Mouse (Mus musculus): ENCODE measurements at regions not wholly inside any gene's neighbourhood (a gene's known extent, or its start where the extent isn't known, plus 50 kb on each side); places are given as distances from the start of the nearest gene placed in this dataset.

GRCm38 (mm10) chr17:45215067-45216049 lies 218.2 kb downstream of the Cdc5l start:
- Histone ChIP-seq H3K9me3 (ENCODE audit: control insufficient read depth, low read length) (no peaks in the 10 kb centered on the region), H3K4me1 (ENCODE audit: control insufficient read depth in 2 of 2, insufficient read depth in 2 of 2, low read length in 2 of 2) (peaks cover 0 to 2% of the 10 kb centered on the region in 2 experiments; a peak in 1 of 4 replicates), H3K9ac (ENCODE audit: low read length) (no peak overlapping the region), H3K27ac (replicated peaks in 1 of 2; ENCODE audit: control insufficient read depth in 1 of 2, insufficient read depth in 1 of 2, low read depth in 2 of 2, low read length in 2 of 2) (no peak overlapping the region), H3K4me2 (ENCODE audit: low read length) (no peak overlapping the region), H3K4me3 (ENCODE audit: control insufficient read depth in 1 of 2, insufficient read depth in 1 of 2, low read depth in 1 of 2, low read length in 2 of 2) (no peak overlapping the region), H3K27me3 (ENCODE audit: control insufficient read depth, insufficient read depth, low read length) (no peaks in the 10 kb centered on the region), H3K36me3 (ENCODE audit: control insufficient read depth, insufficient read depth, low read length) (no peaks in the 10 kb centered on the region)
- 67% methylated on average over 15 of the region's 15 CpGs for WGBS
- no peak for ATAC-seq (ENCODE audit: insufficient number of reproducible peaks, insufficient read depth, low FRiP score, low read depth)

GRCm38 (mm10) chr17:45210984-45211383 lies 222.6 kb downstream of the Cdc5l start:
- Histone ChIP-seq H3K4me3 (ENCODE audit: control insufficient read depth in 1 of 2, insufficient read depth in 1 of 2, low read depth in 1 of 2, low read length in 2 of 2) (no peak overlapping the region), H3K27me3 (ENCODE audit: control insufficient read depth, insufficient read depth, low read length) (no peaks in the 10 kb centered on the region), H3K9me3 (ENCODE audit: control insufficient read depth, low read length) (no peaks in the 10 kb centered on the region), H3K4me2 (ENCODE audit: low read length) (no peak overlapping the region), H3K9ac (ENCODE audit: low read length) (no peak overlapping the region), H3K4me1 (ENCODE audit: control insufficient read depth in 2 of 2, insufficient read depth in 2 of 2, low read length in 2 of 2) (peaks cover 6 to 8% of the 10 kb centered on the region in 2 experiments; a peak in 2 of 4 replicates), H3K27ac (replicated peaks in 1 of 2; ENCODE audit: control insufficient read depth in 1 of 2, insufficient read depth in 1 of 2, low read depth in 2 of 2, low read length in 2 of 2) (no peak overlapping the region), H3K36me3 (ENCODE audit: control insufficient read depth, insufficient read depth, low read length) (no peaks in the 10 kb centered on the region)
- ATAC-seq (ENCODE audit: insufficient number of reproducible peaks, insufficient read depth, low FRiP score, low read depth) = no peak
- WGBS = 92% methylated on average over 2 of the region's 2 CpGs

- WGBS = 37% methylated on average over 3 of the region's 3 CpGs
- ATAC-seq (ENCODE audit: insufficient number of reproducible peaks, insufficient read depth, low FRiP score, low read depth) = no peak
These were observed 224.2 kb downstream of the Cdc5l start for GRCm38 (mm10) chr17:45209387-45209663.

GRCm38 (mm10) chr17:45208596-45209386 lies 224.7 kb downstream of the Cdc5l start:
- H3K27ac ChIP-seq (replicated peaks in 1 of 2; ENCODE audit: control insufficient read depth in 1 of 2, insufficient read depth in 1 of 2, low read depth in 2 of 2, low read length in 2 of 2) = no peak overlapping the region
- H3K4me3 ChIP-seq (ENCODE audit: control insufficient read depth in 1 of 2, insufficient read depth in 1 of 2, low read depth in 1 of 2, low read length in 2 of 2) = no peak overlapping the region
- H3K9ac ChIP-seq (ENCODE audit: low read length) = no peak overlapping the region
- H3K4me2 ChIP-seq (ENCODE audit: low read length) = no peak overlapping the region
- ATAC-seq (ENCODE audit: insufficient number of reproducible peaks, insufficient read depth, low FRiP score, low read depth) = no peak
- no peaks in the 10 kb centered on the region for H3K27me3 ChIP-seq (ENCODE audit: control insufficient read depth, insufficient read depth, low read length)
- 40% methylated on average over 14 of the region's 14 CpGs for WGBS
- H3K9me3 ChIP-seq (ENCODE audit: control insufficient read depth, low read length) = no peaks in the 10 kb centered on the region
- H3K4me1 ChIP-seq (ENCODE audit: control insufficient read depth in 2 of 2, insufficient read depth in 2 of 2, low read length in 2 of 2) = peaks cover 6% of the 10 kb centered on the region in 2 experiments; a peak in 2 of 4 replicates
- H3K36me3 ChIP-seq (ENCODE audit: control insufficient read depth, insufficient read depth, low read length) = no peaks in the 10 kb centered on the region

More at GRCm38 (mm10) chr17:45209387-45209663, 224.2 kb downstream of the Cdc5l start:
- Histone ChIP-seq H3K4me1 (ENCODE audit: control insufficient read depth in 2 of 2, insufficient read depth in 2 of 2, low read length in 2 of 2) (peaks cover 6% of the 10 kb centered on the region in 2 experiments; a peak in 2 of 4 replicates), H3K9ac (ENCODE audit: low read length) (no peak overlapping the region), H3K4me2 (ENCODE audit: low read length) (no peak overlapping the region), H3K9me3 (ENCODE audit: control insufficient read depth, low read length) (no peaks in the 10 kb centered on the region), H3K27me3 (ENCODE audit: control insufficient read depth, insufficient read depth, low read length) (no peaks in the 10 kb centered on the region), H3K4me3 (ENCODE audit: control insufficient read depth in 1 of 2, insufficient read depth in 1 of 2, low read depth in 1 of 2, low read length in 2 of 2) (no peak overlapping the region), H3K27ac (replicated peaks in 1 of 2; ENCODE audit: control insufficient read depth in 1 of 2, insufficient read depth in 1 of 2, low read depth in 2 of 2, low read length in 2 of 2) (no peak overlapping the region), H3K36me3 (ENCODE audit: control insufficient read depth, insufficient read depth, low read length) (no peaks in the 10 kb centered on the region)

DNA sequence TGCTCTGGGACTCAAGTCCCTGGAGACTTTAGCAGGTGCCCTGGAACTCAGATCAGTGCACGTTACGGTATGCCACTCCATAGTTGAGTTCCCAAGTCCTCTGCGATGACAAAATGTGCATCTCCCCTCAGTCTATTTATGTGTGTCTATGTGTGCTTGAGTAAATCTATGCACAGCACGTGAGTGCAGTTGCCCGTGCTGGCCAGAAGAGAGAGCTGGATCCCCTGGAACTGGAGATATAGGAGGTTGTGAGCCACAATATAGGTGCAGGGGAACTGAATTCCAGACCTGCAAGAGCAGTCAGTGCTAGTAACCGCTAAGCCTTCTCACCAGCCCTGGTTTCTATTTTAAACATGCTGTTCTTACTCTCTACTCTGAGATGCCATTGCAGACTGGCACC lies 237.8 kb downstream of the Cdc5l start:
- Histone ChIP-seq H3K36me3 (ENCODE audit: control insufficient read depth, insufficient read depth, low read length) (no peaks in the 10 kb centered on the region), H3K4me3 (ENCODE audit: control insufficient read depth in 1 of 2, insufficient read depth in 1 of 2, low read depth in 1 of 2, low read length in 2 of 2) (no peak overlapping the region), H3K27ac (replicated peaks in 1 of 2; ENCODE audit: control insufficient read depth in 1 of 2, insufficient read depth in 1 of 2, low read depth in 2 of 2, low read length in 2 of 2) (no peak overlapping the region), H3K4me2 (ENCODE audit: low read length) (no peak overlapping the region), H3K27me3 (ENCODE audit: control insufficient read depth, insufficient read depth, low read length) (no peaks in the 10 kb centered on the region), H3K4me1 (ENCODE audit: control insufficient read depth in 2 of 2, insufficient read depth in 2 of 2, low read length in 2 of 2) (no peaks in the 10 kb centered on the region; a peak in 1 of 4 replicates), H3K9me3 (ENCODE audit: control insufficient read depth, low read length) (0 out of 2 replicates have a peak, but pooled peaks cover 3% of the 10 kb centered on the region), H3K9ac (ENCODE audit: low read length) (no peak overlapping the region)
- WGBS = 84% methylated on average over 6 of the region's 6 CpGs
- ATAC-seq (ENCODE audit: insufficient number of reproducible peaks, insufficient read depth, low FRiP score, low read depth) = no peak

- Histone ChIP-seq H3K9ac (ENCODE audit: low read length) (no peak overlapping the region), H3K4me1 (ENCODE audit: control insufficient read depth in 2 of 2, insufficient read depth in 2 of 2, low read length in 2 of 2) (no peaks in the 10 kb centered on the region; a peak in 1 of 4 replicates), H3K4me3 (ENCODE audit: control insufficient read depth in 1 of 2, insufficient read depth in 1 of 2, low read depth in 1 of 2, low read length in 2 of 2) (no peak overlapping the region), H3K36me3 (ENCODE audit: control insufficient read depth, insufficient read depth, low read length) (no peaks in the 10 kb centered on the region), H3K9me3 (ENCODE audit: control insufficient read depth, low read length) (0 out of 2 replicates have a peak, but pooled peaks cover 3% of the 10 kb centered on the region), H3K4me2 (ENCODE audit: low read length) (no peak overlapping the region), H3K27ac (replicated peaks in 1 of 2; ENCODE audit: control insufficient read depth in 1 of 2, insufficient read depth in 1 of 2, low read depth in 2 of 2, low read length in 2 of 2) (no peak overlapping the region), H3K27me3 (ENCODE audit: control insufficient read depth, insufficient read depth, low read length) (no peaks in the 10 kb centered on the region)
- no peak for ATAC-seq (ENCODE audit: insufficient number of reproducible peaks, insufficient read depth, low FRiP score, low read depth)
- 54% methylated on average over 13 of the region's 13 CpGs for WGBS
These were observed 238.7 kb downstream of the Cdc5l start for GRCm38 (mm10) chr17:45194786-45195281.

DNA sequence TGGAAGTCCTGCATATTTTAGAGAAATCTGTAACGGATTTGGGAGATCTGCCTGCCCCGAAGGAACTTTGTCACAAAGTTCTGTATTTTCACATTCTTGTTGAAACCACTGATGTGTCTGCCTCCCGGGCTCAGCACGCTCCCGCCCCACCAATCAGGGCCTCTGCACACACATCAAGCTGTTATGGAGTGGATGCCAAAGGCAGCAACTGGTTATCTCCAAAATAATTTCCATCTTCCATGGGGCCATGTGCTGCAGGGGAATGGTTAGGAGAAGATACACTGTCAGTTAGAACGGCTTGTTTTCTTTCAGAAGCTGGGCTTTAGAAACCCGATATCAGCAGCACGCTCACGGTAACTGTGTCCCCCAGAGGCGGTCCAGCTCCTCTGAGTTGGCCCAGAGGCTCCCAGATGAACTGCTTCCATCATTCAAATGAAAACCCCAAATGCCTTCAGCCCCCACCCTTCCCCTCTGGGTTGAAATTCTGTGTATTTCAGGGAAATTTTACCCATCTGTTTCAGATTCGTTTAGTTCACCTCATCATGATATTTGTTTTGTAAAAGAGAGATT lies 240.0 kb downstream of the Cdc5l start:
- no peak overlapping the region for H3K9ac ChIP-seq (ENCODE audit: low read length)
- 52% methylated on average over 11 of the region's 11 CpGs for WGBS
- H3K4me1 ChIP-seq (ENCODE audit: control insufficient read depth in 2 of 2, insufficient read depth in 2 of 2, low read length in 2 of 2) = no peaks in the 10 kb centered on the region; a peak in 1 of 4 replicates
- no peaks in the 10 kb centered on the region for H3K36me3 ChIP-seq (ENCODE audit: control insufficient read depth, insufficient read depth, low read length)
- H3K27me3 ChIP-seq (ENCODE audit: control insufficient read depth, insufficient read depth, low read length) = no peaks in the 10 kb centered on the region
- H3K4me2 ChIP-seq (ENCODE audit: low read length) = no peak overlapping the region
- H3K27ac ChIP-seq (replicated peaks in 1 of 2; ENCODE audit: control insufficient read depth in 1 of 2, insufficient read depth in 1 of 2, low read depth in 2 of 2, low read length in 2 of 2) = no peak overlapping the region
- no peak for ATAC-seq (ENCODE audit: insufficient number of reproducible peaks, insufficient read depth, low FRiP score, low read depth)
- 0 out of 2 replicates have a peak, but pooled peaks cover 3% of the 10 kb centered on the region for H3K9me3 ChIP-seq (ENCODE audit: control insufficient read depth, low read length)
- no peak overlapping the region for H3K4me3 ChIP-seq (ENCODE audit: control insufficient read depth in 1 of 2, insufficient read depth in 1 of 2, low read depth in 1 of 2, low read length in 2 of 2)
